Mouse (Mus musculus): ENCODE data around the gene Isg15. TPM values are rescaled to one million over a fixed set of nuclear protein-coding genes. Genes with fewer than 3 reads are reported as not detected.
A peak's percentile ranks its signal among the peaks of the same experiment; 100 is the strongest.

Gene Isg15
- polyA plus RNA-seq, 2 experiments from 2014 or later: 29.5 to 84.6 TPM

- no peak for ATAC-seq
These were observed 1.9 kb upstream of the Isg15 start for GRCm38 (mm10) chr4:156202462-156202893.

GRCm38 (mm10) chr4:156197829-156198205 lies 2.8 kb downstream of the Isg15 start:
- ATAC-seq: no peak

GRCm38 (mm10) chr4:156197131-156197828 lies 3.3 kb downstream of the Isg15 start, which contains the start of gene Agrn:
Gene Agrn, minus strand, starts transcription at chr4:156197488.
- peak; percentile 24 for ATAC-seq

- ATAC-seq: no peak
These were observed 4.4 kb downstream of the Isg15 start for GRCm38 (mm10) chr4:156195927-156196870.

GRCm38 (mm10) chr4:156194346-156194745 lies 6.3 kb downstream of the Isg15 start:
- ATAC-seq: no peak

GRCm38 (mm10) chr4:156193906-156194305 lies 6.7 kb downstream of the Isg15 start:
- no peak for ATAC-seq

- ATAC-seq: no peak
These were observed 7.4 kb downstream of the Isg15 start for GRCm38 (mm10) chr4:156193200-156193590.

GRCm38 (mm10) chr4:156192421-156193199 lies 8.0 kb downstream of the Isg15 start:
- no peak for ATAC-seq

- ATAC-seq: no peak
These were observed 11.8 kb downstream of the Isg15 start for GRCm38 (mm10) chr4:156188811-156189323.

- ATAC-seq: no peak
These were observed 12.3 kb downstream of the Isg15 start for GRCm38 (mm10) chr4:156188162-156188810.

- ATAC-seq: no peak
These were observed 14.4 kb downstream of the Isg15 start for GRCm38 (mm10) chr4:156185950-156186850.

GRCm38 (mm10) chr4:156185456-156185949 lies 15.1 kb downstream of the Isg15 start:
- ATAC-seq: no peak

GRCm38 (mm10) chr4:156184291-156184954 lies 16.2 kb downstream of the Isg15 start:
- ATAC-seq: no peak

GRCm38 (mm10) chr4:156183747-156184146 lies 16.9 kb downstream of the Isg15 start:
- no peak for ATAC-seq

- ATAC-seq: no peak
These were observed 23.0 kb downstream of the Isg15 start for GRCm38 (mm10) chr4:156177630-156178029.

- ATAC-seq: no peak
These were observed 28.8 kb downstream of the Isg15 start for GRCm38 (mm10) chr4:156171828-156172227.

- ATAC-seq: no peak
These were observed 31.5 kb downstream of the Isg15 start for GRCm38 (mm10) chr4:156169129-156169528.

GRCm38 (mm10) chr4:156168611-156169010 lies 32.0 kb downstream of the Isg15 start:
- no peak for ATAC-seq

GRCm38 (mm10) chr4:156166477-156166876 lies 34.1 kb downstream of the Isg15 start:
- no peak for ATAC-seq

- no peak for ATAC-seq
These were observed 45.8 kb downstream of the Isg15 start for GRCm38 (mm10) chr4:156154771-156155170.

Data from activated CD4-positive, CD25-positive, alpha-beta regulatory T cell, adult 4 months (primary cell).